Mouse (Mus musculus) lung, postnatal 0 days (tissue): ENCODE measurements around the gene Mllt10. TPM values are rescaled to one million over a fixed set of nuclear protein-coding genes. Genes with fewer than 3 reads are reported as not detected.

Experiments used
- ATAC-seq: fragments of 200-750 bp; cut with Nextera tagmentation; 2 replicates; pipeline ENCODE4 v1.8.0; 2017; ENCODE audit warnings: moderate library complexity
- DNase-seq: peaks from one replicate; pipeline ENCODE4 v3.0.0-alpha.2; 2016; ENCODE audit warnings: low spot score
- H3K27ac ChIP-seq: fragments of 300-500 bp; sonication (generic); 2 replicates; pipeline ENCODE4 v1.5.1; 2014; ENCODE audit warnings: antibody characterized with exemption, mild to moderate bottlenecking, low read length, mixed read lengths
- H3K27me3 ChIP-seq: fragments of 300-500 bp; sonication (generic); replicated peaks from 2 replicates; pipeline ENCODE4 v1.6.1; 2014; ENCODE audit warnings: low read length, mixed read lengths; ENCODE audit not compliant: insufficient read depth
- H3K36me3 ChIP-seq: fragments of 300-500 bp; sonication (generic); 2 replicates; pipeline ENCODE4 v1.6.1; 2014; ENCODE audit warnings: low read length, mixed read lengths; ENCODE audit not compliant: insufficient read depth
- H3K4me1 ChIP-seq: fragments of 300-500 bp; sonication (generic); 2 replicates; pipeline ENCODE4 v1.6.1; 2014; ENCODE audit warnings: antibody characterized with exemption, low read depth, low read length, mixed read lengths; ENCODE audit not compliant: insufficient read depth
- H3K4me2 ChIP-seq: fragments of 300-500 bp; sonication (generic); replicated peaks from 2 replicates; pipeline ENCODE4 v1.6.1; 2014; ENCODE audit warnings: low read depth, mild to moderate bottlenecking, low read length, moderate library complexity, mixed read lengths
- H3K4me3 ChIP-seq: fragments of 300-500 bp; sonication (generic); 2 replicates; pipeline ENCODE4 v1.5.1; 2014; ENCODE audit warnings: low read depth, low read length
- H3K9ac ChIP-seq: fragments of 300-500 bp; sonication (generic); replicated peaks from 2 replicates; pipeline ENCODE4 v1.6.1; 2014; ENCODE audit warnings: low read depth, mild to moderate bottlenecking
- H3K9me3 ChIP-seq: fragments of 300-500 bp; sonication (generic); 2 replicates; pipeline ENCODE4 v1.6.1; 2016; ENCODE audit warnings: low read length, mixed read lengths
- CTCF ChIP-seq: IDR thresholded peaks from 2 replicates; pipeline ENCODE4 v1.5.1; 2016; ENCODE audit warnings: antibody characterized with exemption, mild to moderate bottlenecking
- EP300 ChIP-seq: IDR thresholded peaks from 2 replicates; pipeline ENCODE4 v1.6.1; 2016; ENCODE audit warnings: antibody characterized with exemption, mild to moderate bottlenecking, control low read depth
- WGBS: fragments of 180-500 bp; shearing (Covaris S2); extraction: QIAGEN DNeasy Blood & Tissue Kit; methylation state at CpG from one replicate; pipeline ENCODE4 v1.1.7; 2014; 5-methylcytosine and 5-hydroxymethylcytosine counted together
- polyA plus RNA-seq: library from polyadenylated mRNA; unstranded; fragments of >200 nt; fragmentation: Nextera tagmentation; extraction: Ambion mirVana; gene quantifications from 2 replicates; pipeline ENCODE4 v1.2.1, GENCODE M21; 2015

The Mllt10 gene
- polyA plus RNA-seq, 1 experiment from 2014 or later: 35.1 TPM

DNA sequence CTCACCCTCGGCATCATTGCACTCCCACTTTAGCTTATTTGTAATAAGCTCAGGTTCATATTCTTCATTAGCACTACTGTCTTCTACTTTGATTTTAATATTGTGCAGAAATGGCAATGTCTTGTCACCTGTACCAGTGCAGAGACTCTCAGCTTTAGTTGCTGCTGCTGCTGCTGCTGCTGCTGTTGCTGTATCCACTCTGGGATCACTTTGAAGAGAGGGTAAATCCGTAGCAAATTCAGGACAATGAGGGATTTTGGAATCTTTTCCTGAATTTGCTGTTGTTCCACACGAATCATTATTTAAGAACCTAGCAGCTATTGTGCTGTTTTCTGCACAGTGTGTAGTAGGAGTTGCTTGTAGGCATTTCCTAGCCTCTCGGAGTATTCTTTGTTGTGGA lies 8.9 kb upstream of the Mllt10 start:
- peak overlapping the region; percentile 81 for H3K4me3 ChIP-seq
- H3K27ac ChIP-seq: peak overlapping the region; percentile 96
- H3K4me2 ChIP-seq: peak overlapping the region; percentile 64
- H3K9me3 ChIP-seq: no peaks in the 10 kb centered on the region
- peak overlapping the region; percentile 79; the same call in 1 of the 2 replicates for H3K9ac ChIP-seq
- ATAC-seq (no peak), DNase-seq (no peak)
- H3K27me3 ChIP-seq: no peaks in the 10 kb centered on the region
- TF ChIP-seq CTCF (no peak), EP300 (no peak)
- H3K36me3 ChIP-seq: no peaks in the 10 kb centered on the region
- WGBS: 2% methylated on average over 4 of the region's 4 CpGs
- H3K4me1 ChIP-seq: peaks cover 27% of the 10 kb centered on the region

DNA sequence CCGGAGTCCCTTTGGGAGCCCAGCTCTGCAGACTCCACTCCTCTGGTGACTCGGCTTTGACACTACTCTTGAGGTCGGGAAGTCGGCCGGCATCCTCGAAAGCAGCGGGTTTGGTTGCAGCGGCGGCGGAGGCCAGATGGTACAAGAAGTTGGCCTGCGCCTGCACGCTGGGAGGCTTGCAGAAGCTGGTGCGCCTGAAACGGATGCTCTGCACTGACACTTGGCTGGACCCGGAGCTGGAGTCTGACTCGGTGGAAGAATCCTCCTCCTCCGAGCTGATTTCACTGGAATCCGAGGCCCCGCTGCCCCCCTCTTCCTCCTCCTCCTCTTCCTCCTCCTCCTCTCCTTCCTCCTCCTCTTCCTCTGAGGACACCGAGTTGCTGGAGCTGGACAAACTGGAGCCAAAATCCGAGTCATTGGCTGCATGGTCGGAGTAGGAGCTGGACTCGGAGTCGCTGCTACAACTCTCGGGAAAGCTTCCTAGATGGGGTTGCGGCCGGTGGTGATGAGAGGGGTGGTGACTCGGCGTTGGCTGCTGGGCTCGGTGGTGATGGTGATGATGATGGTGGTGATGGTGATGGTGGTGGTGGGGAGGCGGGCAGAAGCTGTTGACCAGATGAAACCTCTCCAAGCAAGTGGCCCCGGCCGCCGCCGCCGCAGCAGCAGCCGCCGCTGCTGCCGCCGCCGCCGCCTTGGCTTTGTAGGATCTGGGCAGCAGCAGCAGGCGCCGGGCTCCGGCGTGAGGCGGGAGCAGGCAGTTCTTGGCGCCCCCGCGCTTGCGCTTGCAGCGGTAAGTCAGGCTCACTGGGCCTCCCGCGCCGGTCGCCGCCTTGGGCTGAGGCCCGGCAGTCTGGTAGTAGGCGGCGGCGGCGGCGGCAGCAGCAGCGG lies 8.0 kb upstream of the Mllt10 start:
- Histone ChIP-seq H3K27ac (peak overlapping the region; percentile 96), H3K27me3 (no peaks in the 10 kb centered on the region), H3K9me3 (no peaks in the 10 kb centered on the region), H3K4me1 (peaks cover 22% of the 10 kb centered on the region), H3K4me3 (peak overlapping the region; percentile 81), H3K4me2 (peak overlapping the region; percentile 64), H3K9ac (peak overlapping the region; percentile 79), H3K36me3 (no peaks in the 10 kb centered on the region)
- peak; percentile 72 for DNase-seq
- WGBS: under 1% methylated on average over 48 of the region's 64 CpGs
- TF ChIP-seq EP300: no peak
- TF ChIP-seq CTCF: no peak
- ATAC-seq: peak; percentile 72

DNA sequence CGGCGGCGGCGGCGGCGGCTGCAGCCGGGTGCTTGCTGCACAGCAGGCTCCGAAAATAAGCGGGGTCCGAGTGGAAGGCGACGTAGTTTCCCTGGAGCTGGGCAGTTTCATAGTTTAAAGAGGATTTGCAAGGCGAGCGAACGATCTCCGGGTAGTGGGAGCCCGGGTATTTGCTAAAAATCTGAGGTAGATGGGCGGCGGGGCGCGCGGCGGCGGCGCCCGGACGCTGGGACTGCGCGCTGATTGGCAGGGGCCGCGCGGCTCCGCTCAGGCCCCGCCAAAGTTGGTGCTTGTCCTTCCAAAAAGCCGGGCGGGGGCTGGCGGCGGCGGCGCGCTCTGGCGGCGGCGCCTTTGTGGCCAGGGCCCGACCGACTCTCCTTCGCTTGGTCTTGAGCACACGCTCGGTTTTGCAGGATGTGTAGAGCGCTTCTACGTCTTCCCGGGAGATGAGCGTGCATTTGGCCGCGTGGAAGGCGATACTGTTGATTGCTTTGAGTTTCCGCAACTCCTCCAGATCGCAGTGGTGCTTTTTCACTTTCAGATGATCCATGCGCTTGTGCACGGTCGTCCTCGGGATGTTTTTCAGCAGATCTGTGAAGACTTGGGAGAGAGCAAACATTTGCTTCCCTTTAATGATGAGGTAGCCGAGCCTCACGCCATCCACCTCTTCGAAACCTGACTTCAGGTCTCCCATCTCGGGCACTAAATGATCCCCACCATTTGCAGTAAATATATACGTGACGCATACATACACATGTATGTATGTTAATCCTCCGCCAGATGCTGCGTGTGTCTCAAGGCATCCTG lies 7.2 kb upstream of the Mllt10 start:
- TF ChIP-seq CTCF: no peak
- no peak for TF ChIP-seq EP300
- H3K9ac ChIP-seq: peak overlapping the region; percentile 79
- DNase-seq (peak; percentile 89), ATAC-seq (peak; percentile 88)
- WGBS: under 1% methylated on average over 64 of the region's 70 CpGs
- peak overlapping the region; percentile 96 for H3K27ac ChIP-seq
- H3K4me3 ChIP-seq: peak overlapping the region; percentile 81
- H3K36me3 ChIP-seq: no peaks in the 10 kb centered on the region
- H3K27me3 ChIP-seq: no peaks in the 10 kb centered on the region
- H3K4me1 ChIP-seq: peaks cover 20% of the 10 kb centered on the region
- no peaks in the 10 kb centered on the region for H3K9me3 ChIP-seq
- H3K4me2 ChIP-seq: peak overlapping the region; percentile 64

DNA sequence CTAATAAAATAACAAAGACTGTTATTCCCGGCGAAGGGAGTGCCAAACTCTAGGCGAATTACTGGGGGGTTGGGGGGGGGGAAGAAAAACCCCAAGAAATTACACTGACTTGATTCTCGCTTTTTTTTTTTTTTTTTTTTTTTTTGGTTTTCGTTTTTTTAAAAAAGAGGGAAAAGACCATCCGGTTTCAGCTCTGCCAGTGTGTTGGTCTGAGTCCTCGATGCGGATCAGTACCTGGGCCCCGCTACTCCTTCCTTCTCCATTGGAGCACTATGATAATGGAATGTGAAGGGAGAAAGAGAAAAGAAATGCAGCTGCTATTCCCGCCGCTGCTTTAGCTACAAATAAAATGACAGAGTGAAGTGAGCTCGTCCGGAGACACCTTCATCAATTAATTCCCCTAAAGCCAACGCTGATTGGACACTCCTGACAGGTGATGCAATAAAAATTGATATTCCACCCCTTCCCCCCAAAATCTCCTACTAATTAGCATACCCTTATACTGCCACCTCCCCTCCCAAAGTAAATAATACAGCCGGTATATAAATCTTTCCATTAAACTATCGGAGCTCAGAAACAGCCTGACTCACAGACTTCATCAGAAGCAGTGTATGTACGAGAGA lies 6.5 kb upstream of the Mllt10 start, which contains the start of gene Skida1:
Gene Skida1, minus strand, starts transcription at position 599 of the 623 bp plus-strand sequence.
- no peaks in the 10 kb centered on the region for H3K9me3 ChIP-seq
- no peaks in the 10 kb centered on the region for H3K36me3 ChIP-seq
- H3K4me2 ChIP-seq: peak within 1 kb of the TSS; percentile 64
- H3K4me3 ChIP-seq: peak within 1 kb of the TSS; percentile 81
- 2% methylated on average over 17 of the region's 17 CpGs for WGBS
- TF ChIP-seq CTCF (no peak), EP300 (no peak)
- peak within 1 kb of the TSS; percentile 79 for H3K9ac ChIP-seq
- ATAC-seq (peak; percentile 10; the same call in 1 of the 2 replicates), DNase-seq (peak; percentile 62)
- H3K27me3 ChIP-seq: no peaks in the 10 kb centered on the region
- H3K4me1 ChIP-seq: peaks cover 19% of the 10 kb centered on the region
- H3K27ac ChIP-seq: peak within 1 kb of the TSS; percentile 96

DNA sequence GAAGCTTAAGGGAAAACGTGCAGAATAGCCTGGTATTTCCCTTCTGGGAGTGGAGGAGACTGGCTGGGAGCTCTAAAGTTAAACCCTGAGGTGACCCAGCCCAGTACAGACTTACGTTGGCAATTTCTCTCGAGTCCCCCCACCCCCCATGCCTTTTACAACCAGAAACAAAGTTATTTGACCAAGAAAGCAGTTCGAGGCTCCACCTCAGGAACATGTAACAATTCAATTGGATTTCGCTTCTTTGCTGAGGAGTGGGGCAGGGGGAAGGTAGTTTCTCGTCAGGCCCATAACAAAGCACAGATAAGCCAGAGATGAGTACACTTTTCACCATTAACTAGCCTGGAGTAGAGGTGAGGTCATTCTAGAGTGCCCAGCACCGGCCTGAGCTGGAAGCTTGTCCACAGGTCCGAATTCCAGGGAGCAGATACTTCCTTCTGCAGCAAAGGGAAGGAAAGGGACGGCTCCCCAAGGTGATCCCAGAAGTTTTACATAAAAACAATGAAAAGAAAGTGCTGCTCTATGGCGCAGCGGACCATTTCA lies 5.7 kb upstream of the Mllt10 start:
- H3K27ac ChIP-seq: peak overlapping the region; percentile 96
- TF ChIP-seq EP300 (no peak), CTCF (no peak)
- ATAC-seq (peak; percentile 25; the same call in 1 of the 2 replicates), DNase-seq (peak; percentile 59)
- H3K4me3 ChIP-seq: peak overlapping the region; percentile 81
- H3K4me2 ChIP-seq: peak overlapping the region; percentile 64
- no peaks in the 10 kb centered on the region for H3K27me3 ChIP-seq
- H3K9me3 ChIP-seq: no peaks in the 10 kb centered on the region
- no peaks in the 10 kb centered on the region for H3K36me3 ChIP-seq
- peak overlapping the region; percentile 39 for H3K9ac ChIP-seq
- 16% methylated on average over 11 of the region's 11 CpGs for WGBS
- peaks cover 19% of the 10 kb centered on the region for H3K4me1 ChIP-seq
